Mouse (Mus musculus): ENCODE measurements at regions not wholly inside any gene's neighbourhood (a gene's known extent, or its start where the extent isn't known, plus 50 kb on each side); places are given as distances from the start of the nearest gene placed in this dataset.

- Histone ChIP-seq H3K4me2 (ENCODE audit: low read depth) (no peak overlapping the region), H3K4me3 (ENCODE audit: low read depth, low read length) (no peak overlapping the region), H3K27me3 (ENCODE audit: insufficient read depth, low read length) (no peaks in the 10 kb centered on the region), H3K9ac (no peak overlapping the region), H3K36me3 (ENCODE audit: insufficient read depth) (no peaks in the 10 kb centered on the region), H3K9me3 (ENCODE audit: low read length) (no peaks in the 10 kb centered on the region), H3K4me1 (ENCODE audit: insufficient read depth) (no peaks in the 10 kb centered on the region), H3K27ac (ENCODE audit: low read depth, low read length) (no peak overlapping the region)
- no peak for TF ChIP-seq CTCF (IDR thresholded peaks at IDR 0.05; ENCODE audit: low read depth)
- ATAC-seq (no peak), DNase-seq (no peak)
- 83% methylated on average over 5 of the region's 5 CpGs for WGBS
These were observed 100.4 kb downstream of the Pja1 start for GRCm38 (mm10) chrX:99370711-99371110.

DNA sequence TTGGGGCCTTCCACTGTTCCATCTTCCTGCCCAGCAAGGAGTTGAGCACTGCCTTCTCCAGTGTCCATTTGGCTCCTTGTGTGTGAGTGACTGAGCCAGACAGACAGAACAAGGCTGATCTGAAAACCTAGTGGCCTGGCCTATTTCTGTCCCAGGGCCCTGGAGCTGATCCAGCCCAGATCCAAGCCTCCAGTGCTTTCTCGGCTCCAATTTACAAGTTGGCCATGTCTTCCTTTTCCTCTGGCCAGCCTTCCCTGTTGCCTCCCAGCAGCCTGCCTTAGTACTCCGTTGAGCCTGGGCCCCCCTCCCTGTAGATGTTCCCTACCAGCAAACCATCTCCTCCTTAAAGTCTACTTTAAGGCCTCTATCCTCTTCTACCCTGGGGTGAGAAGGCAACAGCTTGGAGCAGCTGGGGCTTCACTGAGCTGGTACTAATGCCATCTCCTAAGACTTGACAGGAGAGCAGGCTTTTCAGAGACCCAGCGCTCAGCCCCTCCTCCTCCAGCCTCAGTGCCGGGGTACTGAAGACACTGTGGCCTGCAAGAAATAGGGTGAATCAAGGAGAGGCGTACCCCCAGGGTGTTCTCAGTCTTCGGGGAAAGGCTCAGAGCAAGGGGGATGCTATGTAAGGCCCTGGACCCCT is 101.7 kb downstream of the Pja1 start:
- DNase-seq, result peak; percentile 4
- H3K27ac ChIP-seq (ENCODE audit: low read depth, low read length), result no peak overlapping the region
- no peak for TF ChIP-seq CTCF (IDR thresholded peaks at IDR 0.05; ENCODE audit: low read depth)
- no peaks in the 10 kb centered on the region for H3K36me3 ChIP-seq (ENCODE audit: insufficient read depth)
- no peaks in the 10 kb centered on the region for H3K4me1 ChIP-seq (ENCODE audit: insufficient read depth)
- no peak overlapping the region for H3K4me2 ChIP-seq (ENCODE audit: low read depth)
- no peak overlapping the region for H3K9ac ChIP-seq
- H3K4me3 ChIP-seq (ENCODE audit: low read depth, low read length), result no peak overlapping the region
- H3K27me3 ChIP-seq (ENCODE audit: insufficient read depth, low read length), result no peaks in the 10 kb centered on the region
- no peaks in the 10 kb centered on the region for H3K9me3 ChIP-seq (ENCODE audit: low read length)
- WGBS, result 69% methylated on average over 6 of the region's 6 CpGs
- peak; percentile 25; the same call in 1 of the 2 replicates for ATAC-seq

DNA sequence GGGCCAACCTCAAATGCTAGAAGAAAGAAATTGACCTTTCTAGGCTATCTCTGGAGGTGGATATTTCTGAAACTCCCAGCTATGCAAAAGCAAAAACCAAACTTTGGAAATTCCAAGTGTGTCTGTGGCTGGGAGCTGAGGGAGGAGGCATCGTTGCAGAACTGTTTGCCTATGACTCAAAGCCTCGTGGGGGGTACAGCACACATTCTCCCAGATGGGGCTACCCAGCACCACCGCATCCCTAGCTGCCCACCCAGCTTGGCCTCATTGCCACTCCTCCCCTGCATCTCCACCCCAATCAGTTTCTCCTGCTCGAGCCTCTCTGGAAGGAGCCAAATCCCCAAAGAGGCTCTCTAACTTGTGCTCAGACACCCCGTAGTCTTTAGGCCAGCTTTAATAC is 107.0 kb downstream of the Pja1 start:
- H3K4me1 ChIP-seq (ENCODE audit: insufficient read depth), result no peaks in the 10 kb centered on the region
- ATAC-seq (no peak), DNase-seq (no peak)
- no peak overlapping the region for H3K4me3 ChIP-seq (ENCODE audit: low read depth, low read length)
- no peaks in the 10 kb centered on the region for H3K27me3 ChIP-seq (ENCODE audit: insufficient read depth, low read length)
- no peak overlapping the region for H3K4me2 ChIP-seq (ENCODE audit: low read depth)
- no peak overlapping the region for H3K9ac ChIP-seq
- no peak overlapping the region for H3K27ac ChIP-seq (ENCODE audit: low read depth, low read length)
- H3K9me3 ChIP-seq (ENCODE audit: low read length), result no peaks in the 10 kb centered on the region
- H3K36me3 ChIP-seq (ENCODE audit: insufficient read depth), result no peaks in the 10 kb centered on the region
- WGBS, result 79% methylated on average over 5 of the region's 5 CpGs
- TF ChIP-seq CTCF (IDR thresholded peaks at IDR 0.05; ENCODE audit: low read depth), result no peak

DNA sequence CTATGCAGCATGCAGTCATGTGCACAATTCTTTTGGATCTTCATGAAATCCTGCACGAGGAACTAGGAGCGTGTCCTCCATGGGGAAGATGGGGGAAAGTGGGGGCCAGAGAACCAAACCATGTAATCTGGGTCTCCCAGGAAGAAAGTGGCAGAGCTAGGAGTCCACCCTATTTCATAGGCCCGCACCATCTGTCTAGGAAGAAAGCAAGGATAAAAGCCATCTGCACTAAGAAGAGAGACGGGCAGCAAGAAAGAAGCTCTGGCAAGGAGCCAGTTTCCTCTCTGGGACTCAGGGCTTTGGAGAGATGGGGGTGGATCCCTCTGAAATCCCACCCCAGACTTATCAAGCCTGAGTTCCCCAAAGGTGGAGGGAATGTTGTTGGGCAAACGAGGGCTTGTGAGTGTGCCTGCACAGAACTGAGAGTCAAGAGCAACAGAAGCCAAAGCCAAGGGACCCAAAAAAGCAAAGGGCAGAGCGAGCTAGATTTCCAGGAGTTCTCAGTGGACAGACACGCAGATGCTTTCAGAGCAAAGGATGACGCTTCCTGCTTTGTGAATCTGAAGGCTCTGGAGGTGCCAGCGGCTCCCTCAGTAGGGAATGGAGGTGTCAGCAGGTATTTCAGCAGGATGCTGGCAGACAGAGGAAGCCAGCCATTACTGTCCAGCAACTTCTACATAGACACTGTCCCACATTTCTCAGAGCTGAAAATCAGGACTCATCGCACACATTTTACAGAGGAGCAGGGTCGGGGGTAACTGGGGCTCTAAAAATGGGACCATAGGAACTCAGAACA is 110.8 kb downstream of the Pja1 start:
- no peaks in the 10 kb centered on the region for H3K36me3 ChIP-seq (ENCODE audit: insufficient read depth)
- H3K4me3 ChIP-seq (ENCODE audit: low read depth, low read length), result no peak overlapping the region
- WGBS, result 63% methylated on average over 11 of the region's 11 CpGs
- no peaks in the 10 kb centered on the region for H3K9me3 ChIP-seq (ENCODE audit: low read length)
- peak; percentile 69 for DNase-seq
- TF ChIP-seq CTCF (IDR thresholded peaks at IDR 0.05; ENCODE audit: low read depth), result no peak
- H3K4me2 ChIP-seq (ENCODE audit: low read depth), result no peak overlapping the region
- ATAC-seq, result peak; percentile 80
- H3K4me1 ChIP-seq (ENCODE audit: insufficient read depth), result no peaks in the 10 kb centered on the region
- no peak overlapping the region for H3K27ac ChIP-seq (ENCODE audit: low read depth, low read length)
- H3K9ac ChIP-seq, result no peak overlapping the region
- no peaks in the 10 kb centered on the region for H3K27me3 ChIP-seq (ENCODE audit: insufficient read depth, low read length)

GRCm38 (mm10) chrX:99358784-99359183 is 112.3 kb downstream of the Pja1 start:
- ATAC-seq, result no peak
- H3K27me3 ChIP-seq (ENCODE audit: insufficient read depth, low read length), result no peaks in the 10 kb centered on the region
- H3K4me2 ChIP-seq (ENCODE audit: low read depth), result no peak overlapping the region
- H3K36me3 ChIP-seq (ENCODE audit: insufficient read depth), result no peaks in the 10 kb centered on the region
- no peak overlapping the region for H3K27ac ChIP-seq (ENCODE audit: low read depth, low read length)
- no peaks in the 10 kb centered on the region for H3K9me3 ChIP-seq (ENCODE audit: low read length)
- TF ChIP-seq CTCF (IDR thresholded peaks at IDR 0.05; ENCODE audit: low read depth), result no peak
- H3K4me1 ChIP-seq (ENCODE audit: insufficient read depth), result no peaks in the 10 kb centered on the region
- H3K9ac ChIP-seq, result no peak overlapping the region
- 63% methylated on average over 1 of the region's 1 CpGs for WGBS
- no peak for DNase-seq
- H3K4me3 ChIP-seq (ENCODE audit: low read depth, low read length), result no peak overlapping the region

GRCm38 (mm10) chrX:99358051-99358617 is 112.9 kb downstream of the Pja1 start:
- DNase-seq (no peak), ATAC-seq (peak; percentile 56; the same call in 1 of the 2 replicates)
- no peak for TF ChIP-seq CTCF (IDR thresholded peaks at IDR 0.05; ENCODE audit: low read depth)
- 49% methylated on average over 13 of the region's 13 CpGs for WGBS
- Histone ChIP-seq H3K9ac (no peak overlapping the region), H3K27me3 (ENCODE audit: insufficient read depth, low read length) (no peaks in the 10 kb centered on the region), H3K27ac (ENCODE audit: low read depth, low read length) (no peak overlapping the region), H3K4me1 (ENCODE audit: insufficient read depth) (no peaks in the 10 kb centered on the region), H3K4me2 (ENCODE audit: low read depth) (no peak overlapping the region), H3K36me3 (ENCODE audit: insufficient read depth) (no peaks in the 10 kb centered on the region), H3K4me3 (ENCODE audit: low read depth, low read length) (no peak overlapping the region), H3K9me3 (ENCODE audit: low read length) (no peaks in the 10 kb centered on the region)

- ATAC-seq (no peak), DNase-seq (no peak)
- TF ChIP-seq CTCF (IDR thresholded peaks at IDR 0.05; ENCODE audit: low read depth), result no peak
- no peaks in the 10 kb centered on the region for H3K4me1 ChIP-seq (ENCODE audit: insufficient read depth)
- H3K4me3 ChIP-seq (ENCODE audit: low read depth, low read length), result no peak overlapping the region
- no peaks in the 10 kb centered on the region for H3K36me3 ChIP-seq (ENCODE audit: insufficient read depth)
- no peak overlapping the region for H3K27ac ChIP-seq (ENCODE audit: low read depth, low read length)
- WGBS, result 72% methylated on average over 5 of the region's 5 CpGs
- H3K4me2 ChIP-seq (ENCODE audit: low read depth), result no peak overlapping the region
- no peaks in the 10 kb centered on the region for H3K9me3 ChIP-seq (ENCODE audit: low read length)
- H3K9ac ChIP-seq, result no peak overlapping the region
- H3K27me3 ChIP-seq (ENCODE audit: insufficient read depth, low read length), result no peaks in the 10 kb centered on the region
These were observed 115.9 kb downstream of the Pja1 start for GRCm38 (mm10) chrX:99355128-99355527.

All from forebrain, postnatal 0 days (tissue).